Mouse (Mus musculus): ENCODE data around the gene Mas1. TPM values are rescaled to one million over a fixed set of nuclear protein-coding genes. Genes with fewer than 3 reads are reported as not detected.
A peak's percentile ranks its signal among the peaks of the same experiment; 100 is the strongest.

Mas1 gene
- total RNA-seq, 2 experiments from 2014 or later = not detected

DNA sequence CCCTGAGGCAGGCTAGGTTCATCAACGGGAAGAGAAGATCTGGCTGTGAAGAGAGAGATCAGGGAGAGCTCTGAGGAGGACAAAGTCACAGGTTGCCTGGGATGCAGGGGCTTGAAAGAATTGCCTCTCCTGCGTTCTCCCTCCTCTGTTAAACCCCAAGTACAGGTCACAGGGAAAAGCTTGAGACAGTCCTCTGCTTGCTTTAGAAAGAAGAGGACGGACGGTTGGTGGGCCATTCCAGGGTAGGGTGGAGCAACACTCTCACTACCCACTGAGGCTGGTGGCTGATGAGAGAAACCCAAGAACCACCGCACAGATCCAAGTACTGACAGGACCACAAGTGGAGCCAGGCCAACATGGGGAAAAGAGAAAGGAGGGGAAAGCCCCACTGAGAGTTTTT, 7.8 kb upstream of the Mas1 start, which contains the start of gene Mrgprh:
TSS of gene Mrgprh (plus strand) at position 301 of the 400 bp plus-strand sequence.
- no peak for ATAC-seq (replicated peaks; ENCODE audit: poor library complexity)

DNA sequence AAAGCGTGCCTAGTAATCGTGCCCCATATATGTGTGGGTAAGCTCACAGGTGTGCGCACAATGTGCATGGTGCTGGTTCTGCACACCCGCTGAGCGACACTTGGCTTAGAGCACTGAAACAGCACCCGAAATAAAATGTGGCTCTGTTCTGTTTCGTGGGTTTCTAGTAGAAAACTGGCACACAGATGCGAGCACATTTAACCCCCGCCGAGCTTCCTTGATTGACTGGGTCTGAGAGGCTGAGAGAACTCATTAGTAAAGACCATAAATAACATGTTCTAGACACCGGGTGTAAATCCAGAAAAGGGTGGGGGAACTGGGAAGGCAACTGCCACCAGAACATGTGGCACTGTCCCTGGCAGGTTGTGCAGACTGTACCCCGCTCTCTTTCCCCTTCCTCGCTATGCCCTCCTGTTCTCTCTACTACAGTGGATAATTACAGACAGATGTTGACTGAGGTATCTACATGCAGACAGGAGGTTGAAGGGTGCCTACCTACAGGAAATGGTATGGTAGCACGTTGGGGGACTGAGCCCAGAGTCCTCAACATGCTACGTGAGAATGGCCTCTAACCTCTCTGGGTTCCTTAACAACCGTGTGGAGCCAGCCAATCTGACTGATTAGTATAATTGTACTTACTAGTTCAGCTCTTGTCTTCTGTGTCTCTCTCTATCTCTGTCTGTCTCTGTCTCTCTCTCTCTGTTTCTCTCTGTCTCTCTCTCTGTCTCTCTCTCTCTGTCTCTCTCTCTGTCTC, 4.5 kb upstream of the Mas1 start:
- ATAC-seq (replicated peaks; ENCODE audit: poor library complexity) = 0 out of 2 replicates have a peak, but pooled peaks have one; percentile 9

DNA sequence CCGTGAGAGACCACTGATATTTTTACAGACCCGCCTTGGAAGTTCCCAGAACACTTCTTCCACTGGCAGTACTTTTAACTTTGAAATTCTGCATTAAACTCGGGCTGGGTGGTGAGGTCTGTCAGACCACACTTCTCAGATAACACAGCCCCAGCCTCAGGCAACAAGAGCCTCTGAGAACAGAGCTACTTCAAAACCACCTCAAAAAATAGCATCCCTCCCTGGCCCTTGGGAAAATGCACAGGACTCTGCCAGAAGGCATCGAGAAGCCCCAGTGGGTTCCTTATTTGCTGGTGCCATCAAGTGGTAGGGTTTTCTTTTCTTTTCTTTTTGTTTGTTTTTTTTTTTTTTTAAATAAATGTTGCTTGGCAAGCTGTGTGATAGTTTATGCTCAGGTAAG, 697 bp upstream of the Mas1 start:
- no peak; the same call in 1 of the 2 replicates for ATAC-seq (replicated peaks; ENCODE audit: poor library complexity)

DNA sequence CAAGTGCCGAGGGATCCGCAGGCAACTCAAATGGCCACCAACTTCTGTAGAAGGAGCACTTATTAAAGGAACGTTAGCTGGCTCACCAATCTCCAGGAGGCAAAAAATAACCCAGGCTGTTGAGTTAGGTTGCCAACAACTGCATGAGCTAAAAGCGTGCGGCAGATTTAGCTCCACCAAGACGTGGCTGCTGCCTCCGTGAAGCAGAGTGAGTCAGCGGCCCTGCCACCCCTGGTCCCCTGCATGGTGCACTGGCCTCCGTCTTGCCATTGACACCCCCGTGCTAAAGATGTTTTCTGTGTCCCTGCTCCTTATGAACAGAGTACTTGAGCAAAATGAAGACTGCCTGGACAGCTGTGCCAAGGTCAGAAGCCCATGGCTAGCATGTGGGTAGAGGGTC, 1.1 kb downstream of the Mas1 start:
- no peak for ATAC-seq (replicated peaks; ENCODE audit: poor library complexity)

DNA sequence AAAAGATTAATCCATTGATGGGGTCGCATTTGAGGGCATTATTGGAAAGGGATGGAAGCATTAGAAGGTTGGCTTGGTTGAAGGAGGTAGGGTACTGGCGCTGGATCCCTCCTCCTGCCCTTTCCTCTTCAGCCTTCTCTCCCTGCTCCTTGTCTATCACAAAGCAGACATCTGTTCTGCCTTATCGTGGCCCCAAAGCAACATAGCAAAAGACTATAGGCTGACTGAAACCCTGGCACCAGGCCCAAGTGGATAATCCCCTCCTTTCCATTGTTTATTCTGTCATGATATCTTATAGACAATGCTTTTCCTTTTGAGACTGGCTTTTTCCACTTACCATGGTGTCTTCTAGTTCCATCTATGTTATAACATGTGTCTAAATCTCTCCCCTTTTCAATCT, 2.5 kb downstream of the Mas1 start:
- peak; percentile 65 for ATAC-seq (replicated peaks; ENCODE audit: poor library complexity)

DNA sequence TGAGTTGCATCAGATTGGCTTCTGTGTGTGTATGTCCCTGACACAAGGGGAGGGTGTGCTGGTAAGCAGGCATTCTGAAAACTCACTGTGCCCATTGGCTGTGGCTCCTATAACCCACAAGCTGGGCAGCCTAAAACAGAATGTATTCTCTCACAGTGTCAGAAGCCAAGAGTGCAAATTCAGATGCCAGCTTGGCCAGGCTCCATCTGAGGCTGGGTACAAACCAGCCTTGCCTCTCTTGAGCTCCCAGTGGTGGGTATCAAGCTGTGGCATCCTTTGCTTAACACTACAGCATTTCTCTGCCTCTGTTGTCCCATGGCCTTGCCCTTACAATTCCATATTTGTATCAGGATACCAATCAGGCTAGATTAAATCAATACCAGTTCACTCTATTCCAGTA, 3.8 kb downstream of the Mas1 start:
- ATAC-seq (replicated peaks; ENCODE audit: poor library complexity) = no peak

DNA sequence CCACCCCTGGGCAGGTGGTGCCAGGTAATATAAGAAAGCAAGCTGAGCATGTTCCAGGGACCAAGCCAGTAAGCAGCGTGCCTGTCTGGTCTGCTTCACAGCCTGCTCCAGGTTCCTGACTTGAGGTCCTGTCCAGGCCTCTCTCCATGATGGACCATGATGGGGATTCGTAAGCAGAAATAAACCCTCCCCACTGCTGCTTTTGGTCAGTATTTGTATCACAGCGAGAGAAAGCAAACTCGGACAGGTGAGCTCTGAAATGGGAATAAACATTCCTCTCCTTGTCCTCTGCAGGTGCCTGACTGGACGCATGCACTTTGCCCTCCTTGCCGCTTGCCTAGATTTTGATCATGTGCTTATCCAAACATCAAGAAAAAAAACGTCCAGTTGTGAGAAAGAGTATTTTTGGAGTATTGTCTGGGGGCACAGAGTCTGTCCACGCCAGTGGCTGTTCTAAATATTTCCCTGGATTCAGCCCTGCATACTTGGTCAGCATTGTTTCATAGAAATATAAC, 8.9 kb downstream of the Mas1 start:
- ATAC-seq (replicated peaks; ENCODE audit: poor library complexity) = no peak

DNA sequence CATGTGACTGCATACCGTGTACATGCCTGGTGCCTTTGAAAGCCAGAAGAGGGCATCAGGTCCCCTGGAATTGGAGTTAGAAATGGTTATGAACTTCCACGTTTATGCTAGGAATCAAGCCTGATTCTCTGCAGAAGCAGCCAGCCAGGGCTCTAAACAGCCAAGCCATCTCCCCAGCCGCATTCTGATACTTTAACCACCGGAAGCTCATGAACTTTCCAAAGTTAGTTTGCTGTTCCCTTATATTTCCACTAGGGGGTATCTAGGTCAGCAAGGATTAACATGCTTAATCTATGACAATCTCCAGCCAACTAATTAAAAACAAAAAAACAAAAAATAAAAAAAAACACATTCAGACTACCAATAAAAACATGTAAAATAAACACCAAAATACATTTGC, 9.9 kb downstream of the Mas1 start:
- ATAC-seq (replicated peaks; ENCODE audit: poor library complexity) = peak; percentile 85

DNA sequence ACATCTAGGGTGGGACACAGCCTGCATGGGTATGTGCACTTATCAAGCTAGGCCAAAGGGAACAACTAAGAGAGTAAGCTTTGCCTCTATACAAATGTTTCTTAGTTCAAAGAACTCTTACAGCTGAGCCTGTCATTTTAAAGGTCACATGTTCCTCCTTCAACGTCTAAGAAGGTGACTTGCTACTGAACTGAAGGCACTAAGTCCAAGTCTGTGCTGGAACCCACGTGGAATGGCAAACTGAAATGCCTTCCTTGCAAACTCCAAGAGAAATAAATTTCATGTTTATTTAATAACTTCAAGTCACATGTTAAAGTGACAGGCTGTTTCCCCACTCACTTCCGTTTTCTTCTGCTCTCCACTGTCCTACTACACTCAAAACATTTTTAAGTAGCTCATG, 10.5 kb downstream of the Mas1 start:
- ATAC-seq (replicated peaks; ENCODE audit: poor library complexity) = no peak

DNA sequence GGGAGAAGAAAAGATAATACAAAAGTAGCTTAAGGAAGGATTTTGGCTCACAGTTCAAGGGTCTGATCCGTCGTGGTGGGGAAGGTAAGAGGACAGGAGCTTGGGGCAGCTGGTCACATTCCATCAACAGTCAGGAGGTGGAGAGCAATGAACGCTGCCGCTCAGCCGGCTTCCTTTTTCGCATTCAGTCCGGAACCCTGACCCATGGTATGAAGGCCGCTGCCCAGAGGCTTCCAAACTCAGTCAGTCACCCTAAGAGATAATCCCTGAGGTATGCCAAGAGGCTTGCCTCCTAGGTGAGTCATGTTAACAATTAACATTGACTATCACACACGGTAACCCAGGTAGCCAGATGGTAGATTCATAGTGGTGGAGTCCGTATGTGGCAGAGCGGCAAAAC, 13.6 kb downstream of the Mas1 start:
- ATAC-seq (replicated peaks; ENCODE audit: poor library complexity) = no peak

DNA sequence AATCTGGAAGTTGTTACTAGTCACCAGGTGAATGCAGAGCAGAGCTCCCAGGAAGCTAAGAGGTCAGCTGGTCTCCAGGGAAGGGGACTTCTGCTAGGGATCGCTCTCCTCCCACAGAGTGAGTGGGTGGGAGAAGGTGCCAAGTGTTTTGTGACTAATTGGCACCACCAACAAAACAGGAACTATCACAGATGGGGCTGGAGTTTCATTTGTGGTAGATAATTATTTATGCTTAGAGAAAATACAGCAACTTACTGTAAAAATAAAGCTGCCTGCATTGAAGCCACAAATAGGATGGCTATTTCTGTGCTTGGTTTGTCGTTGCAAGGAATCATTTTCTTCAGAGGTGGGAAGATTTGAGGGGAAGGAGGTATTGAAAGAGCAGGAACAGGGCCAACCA, 14.1 kb downstream of the Mas1 start:
- no peak for ATAC-seq (replicated peaks; ENCODE audit: poor library complexity)

DNA sequence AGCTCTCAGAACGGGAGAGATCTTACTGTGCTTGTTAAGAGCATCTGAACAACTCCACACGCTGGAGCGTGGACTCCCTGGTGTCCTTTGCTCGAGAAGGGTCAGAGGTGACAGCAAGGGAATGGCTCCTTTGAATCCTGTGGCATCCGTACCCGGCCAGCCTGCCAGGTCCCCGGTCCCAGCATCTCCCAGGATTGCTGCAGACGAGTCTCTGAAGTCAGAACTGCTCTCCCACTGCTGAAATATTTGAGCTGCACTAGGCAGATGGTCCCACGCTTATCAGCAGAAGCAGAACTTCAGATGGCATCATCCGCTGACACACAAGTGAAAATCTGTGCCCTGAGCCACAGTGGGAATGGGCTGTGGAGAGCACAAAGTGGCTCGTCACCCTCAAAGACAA, 16.3 kb downstream of the Mas1 start:
- no peak for ATAC-seq (replicated peaks; ENCODE audit: poor library complexity)

DNA sequence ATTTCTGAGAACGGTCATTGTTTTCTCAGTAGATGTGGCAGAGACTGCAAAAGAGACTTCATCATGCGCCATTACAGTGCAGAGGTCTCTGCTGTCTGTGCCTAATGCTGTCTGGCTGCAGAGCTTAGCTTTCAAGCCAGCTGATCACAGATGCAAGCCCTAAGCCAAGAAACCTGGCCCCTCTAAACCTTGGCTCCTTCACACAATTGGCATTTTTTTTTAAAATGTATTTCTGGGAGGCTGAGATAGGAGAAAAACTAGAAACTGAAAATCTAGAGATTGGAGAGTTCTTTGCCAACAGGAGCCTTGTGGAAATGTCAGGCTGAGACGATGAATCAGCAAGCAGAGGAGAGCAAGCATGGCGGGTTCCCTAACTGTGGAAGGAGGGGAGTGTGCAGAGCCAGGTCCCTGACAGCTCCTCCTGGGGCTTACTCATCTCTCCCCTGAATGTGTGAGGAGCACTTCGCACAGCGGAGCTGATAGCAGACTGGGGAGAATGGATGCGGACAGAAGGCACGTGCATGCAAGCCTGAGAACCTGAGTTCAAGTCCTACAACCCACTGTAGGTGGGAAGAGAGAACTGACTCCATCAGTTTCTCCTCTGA, 18.1 kb downstream of the Mas1 start:
- 0 out of 2 replicates have a peak, but pooled peaks have one; percentile 31 for ATAC-seq (replicated peaks; ENCODE audit: poor library complexity)

DNA sequence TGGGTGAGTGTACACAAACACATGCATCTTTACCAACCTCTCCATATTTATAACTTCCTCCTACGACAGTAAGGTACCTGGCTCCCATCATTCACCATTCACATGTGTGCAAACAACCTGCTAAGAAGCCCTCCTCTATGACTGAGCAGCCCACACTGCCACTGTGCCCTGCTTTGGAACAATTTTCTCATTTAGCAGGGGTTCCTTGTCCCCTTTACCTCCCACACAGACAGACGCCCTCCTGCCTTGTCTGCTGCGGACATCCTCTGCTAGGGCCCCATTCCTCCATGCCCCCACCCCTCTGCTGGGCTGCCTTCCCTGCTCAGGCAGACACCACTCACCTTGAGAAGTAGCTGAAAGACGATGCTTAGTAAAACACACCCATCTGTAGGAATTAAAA, 20.2 kb downstream of the Mas1 start:
- ATAC-seq (replicated peaks; ENCODE audit: poor library complexity) = no peak

DNA sequence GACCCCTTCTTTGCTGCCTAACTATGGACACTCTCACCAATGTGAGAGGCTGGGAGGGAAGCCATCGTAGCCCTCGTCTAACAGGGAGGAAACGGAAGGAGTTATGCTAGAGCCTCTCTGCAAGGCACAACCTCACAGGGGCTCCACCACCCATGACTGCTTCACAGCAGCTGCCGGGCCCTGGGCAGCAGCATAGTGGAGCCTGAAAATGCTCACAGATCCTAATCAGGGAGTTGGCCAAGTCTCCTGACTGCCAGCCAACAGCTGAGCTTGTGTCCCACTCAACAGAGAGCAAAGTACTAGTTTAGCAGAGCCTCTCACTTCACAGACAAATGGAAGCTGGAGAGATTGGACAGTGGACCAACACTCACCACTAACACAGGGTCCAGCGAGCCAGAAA, 21.5 kb downstream of the Mas1 start:
- ATAC-seq (replicated peaks; ENCODE audit: poor library complexity) = no peak

DNA sequence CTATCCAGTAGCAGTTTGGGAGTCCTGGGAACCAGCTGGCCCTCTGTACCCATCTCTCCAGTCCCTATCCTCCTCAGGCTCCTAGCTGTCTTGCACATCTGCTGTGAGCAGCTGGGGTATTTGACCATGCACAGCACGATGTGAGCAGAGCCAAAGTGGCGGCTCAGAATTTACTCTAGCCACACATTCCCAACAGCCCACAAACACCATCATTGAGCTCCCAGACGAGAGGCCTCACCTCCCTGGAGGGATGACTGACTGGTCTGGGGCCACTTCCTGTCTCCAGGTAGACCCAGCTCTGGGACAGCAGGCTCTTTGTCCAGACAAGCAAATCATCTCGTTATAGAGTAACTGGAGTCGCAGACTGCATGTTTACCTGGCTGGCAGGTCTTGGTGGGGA, 22.1 kb downstream of the Mas1 start:
- no peak for ATAC-seq (replicated peaks; ENCODE audit: poor library complexity)

DNA sequence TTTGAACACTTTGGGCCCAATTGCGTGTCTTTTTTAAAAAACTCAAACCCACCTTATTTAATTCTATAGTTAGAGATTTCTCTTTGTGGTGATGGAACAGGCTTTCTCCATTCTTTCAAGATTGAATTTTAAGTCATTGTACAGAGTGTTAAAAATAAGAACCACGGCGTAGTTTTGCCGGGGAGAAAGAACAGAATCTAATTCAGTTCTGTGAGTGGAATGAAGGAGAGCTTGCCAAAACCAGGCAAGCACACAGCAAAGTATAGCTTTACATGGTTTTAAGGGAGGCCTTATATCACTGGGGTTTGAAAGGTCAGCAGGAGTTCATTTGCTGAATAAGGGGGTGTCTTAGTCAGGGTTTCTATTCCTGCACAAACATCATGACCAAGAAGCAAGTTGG, 23.4 kb downstream of the Mas1 start:
- ATAC-seq (replicated peaks; ENCODE audit: poor library complexity) = no peak

DNA sequence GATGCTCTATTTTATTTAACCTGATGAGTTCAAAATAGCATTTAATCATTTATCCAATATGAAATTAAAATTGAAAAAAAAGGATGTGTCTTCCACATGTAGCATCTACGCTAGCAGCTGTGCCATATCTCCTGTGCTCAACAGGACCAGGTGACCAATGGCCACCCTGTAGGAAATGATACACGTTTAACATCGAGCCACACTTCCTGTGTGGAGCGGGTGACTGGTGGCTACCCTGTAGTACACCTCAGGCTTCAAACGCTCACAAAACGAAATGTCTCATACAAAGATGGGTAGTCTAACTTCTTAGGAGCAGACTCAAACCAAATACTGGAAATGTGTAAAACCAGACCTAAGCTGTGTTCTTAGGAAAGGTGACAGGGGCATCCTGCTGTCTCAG, 24.1 kb downstream of the Mas1 start:
- no peak for ATAC-seq (replicated peaks; ENCODE audit: poor library complexity)

DNA sequence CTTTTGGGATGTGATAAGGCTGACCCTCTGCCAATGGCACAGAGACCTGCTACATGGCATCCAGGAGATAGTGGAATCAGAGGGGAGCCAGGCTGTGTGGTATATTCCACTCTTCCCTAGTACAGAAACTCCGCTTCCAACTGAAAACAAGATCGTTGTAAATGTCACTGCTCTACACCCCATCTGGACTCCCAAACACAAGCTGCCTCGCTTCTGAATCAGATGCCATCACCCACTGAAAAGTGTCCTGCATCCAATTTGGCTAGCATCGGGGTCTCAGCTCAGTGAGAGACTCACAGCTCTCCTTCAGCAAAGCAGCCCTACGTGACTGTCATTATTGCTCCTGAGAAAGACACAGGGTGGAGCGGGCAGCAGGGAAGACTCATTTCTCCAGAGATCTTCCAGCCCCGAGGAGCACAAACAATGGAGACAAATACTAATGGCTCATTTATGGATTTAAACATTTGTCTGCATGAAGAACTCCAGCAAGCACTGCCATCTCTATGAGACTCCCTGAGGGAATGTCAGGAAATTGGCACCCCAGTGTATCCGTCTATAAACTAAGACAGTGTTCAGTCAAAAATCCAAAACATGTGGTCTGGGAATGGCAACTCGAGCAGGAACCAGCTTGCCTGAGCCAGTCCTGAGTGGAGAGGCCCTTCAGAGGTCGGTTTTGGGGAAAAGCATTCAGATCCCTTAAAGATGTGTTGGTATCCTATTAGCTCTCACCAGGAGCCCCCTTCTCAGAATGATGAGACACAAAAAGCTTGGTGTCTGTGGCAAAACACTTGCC, 28.3 kb downstream of the Mas1 start:
- ATAC-seq (replicated peaks; ENCODE audit: poor library complexity) = no peak

DNA sequence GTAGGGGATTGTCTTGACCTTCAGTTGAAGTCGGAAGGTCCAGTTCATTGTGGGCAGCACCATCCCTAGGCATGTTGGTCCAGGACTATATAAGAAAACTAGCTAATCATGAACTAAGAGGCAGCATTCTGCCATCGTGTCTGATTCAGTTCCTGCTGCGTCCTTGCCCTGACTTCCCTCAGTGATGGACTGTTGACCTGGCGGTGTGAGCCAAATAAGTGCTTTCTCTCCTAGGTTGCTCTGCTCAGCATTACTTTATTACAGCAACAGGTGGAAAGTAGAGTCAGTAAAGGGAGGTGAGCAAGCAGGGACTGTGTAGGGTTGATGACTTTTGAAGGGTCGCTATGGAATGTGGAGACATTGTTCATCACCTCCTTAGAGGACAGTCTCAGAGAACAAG, 32.2 kb downstream of the Mas1 start:
- ATAC-seq (replicated peaks; ENCODE audit: poor library complexity) = no peak

DNA sequence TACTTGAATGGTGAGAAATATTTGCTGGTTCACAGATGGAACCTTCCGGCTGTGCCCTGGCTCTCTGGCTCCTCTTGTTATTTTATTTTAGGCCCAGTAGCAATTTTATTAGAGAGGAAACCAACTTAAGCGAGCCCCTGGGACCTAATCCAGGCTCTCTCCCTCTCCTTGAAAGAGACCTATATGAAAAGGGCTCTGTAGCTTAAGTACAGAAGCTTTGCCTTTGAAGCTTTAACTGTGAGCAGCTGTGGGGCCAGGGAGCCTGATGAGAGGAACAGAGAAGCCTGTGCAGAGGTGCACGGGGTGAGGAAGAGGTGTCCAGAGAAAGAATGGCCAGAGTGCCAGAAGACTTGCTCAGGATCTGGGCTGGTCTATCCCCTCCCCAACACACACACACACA, 33.1 kb downstream of the Mas1 start:
- ATAC-seq (replicated peaks; ENCODE audit: poor library complexity) = no peak

DNA sequence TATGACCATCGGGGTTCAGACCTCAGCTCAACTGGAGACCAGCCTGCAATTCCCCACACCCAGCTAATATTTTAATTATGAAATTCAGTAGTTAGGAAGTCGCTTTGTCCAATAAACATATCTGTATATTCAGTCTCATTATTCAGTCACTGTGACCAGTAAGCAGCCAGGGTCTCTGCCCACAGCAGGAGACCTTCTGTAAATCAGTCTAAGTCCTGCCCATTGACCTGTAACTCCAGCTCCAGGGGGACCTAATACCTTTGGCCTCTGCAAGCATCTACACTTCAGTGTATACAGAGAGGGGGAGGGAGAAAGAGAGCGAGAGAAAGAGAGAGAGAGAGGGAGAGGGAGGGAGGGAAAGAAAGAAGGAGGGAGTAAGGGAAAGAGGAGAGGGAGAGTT, 33.6 kb downstream of the Mas1 start:
- no peak for ATAC-seq (replicated peaks; ENCODE audit: poor library complexity)
